Mouse (Mus musculus) heart, adult 2 months (tissue): ENCODE data around the gene Rora. TPM values are rescaled to one million over a fixed set of nuclear protein-coding genes. Genes with fewer than 3 reads are reported as not detected.

Experiments
- DNase-seq, 2 experiments: peaks; one replicate each; pipeline ENCODE4 v3.0.0; 2021
- H3K27ac ChIP-seq: fragments of 200-600 bp; 2 replicates; pipeline ENCODE4 v1.8.1; 2022
- H3K27me3 ChIP-seq: fragments of 200-500 bp; 2 replicates; pipeline ENCODE4 v1.6.1; 2012; ENCODE audit warnings: mild to moderate bottlenecking, low read length, inconsistent platforms, mixed read lengths; ENCODE audit not compliant: control insufficient read depth, insufficient read depth
- H3K36me3 ChIP-seq: fragments of 200-500 bp; 2 replicates; pipeline ENCODE4 v1.6.1; 2012; ENCODE audit warnings: low read length, inconsistent platforms; ENCODE audit not compliant: control insufficient read depth, insufficient read depth
- H3K4me1 ChIP-seq: fragments of 200-500 bp; 2 replicates; pipeline ENCODE4 v1.6.1; 2011; ENCODE audit warnings: low read length; ENCODE audit not compliant: control insufficient read depth, insufficient read depth
- H3K4me3 ChIP-seq: fragments of 200-600 bp; 2 replicates; pipeline ENCODE4 v1.8.1; 2022
- H3K79me2 ChIP-seq: fragments of 200-500 bp; replicated peaks from 2 replicates; pipeline ENCODE4 v1.6.1; 2012; ENCODE audit warnings: mild to moderate bottlenecking, inconsistent platforms, low read length, moderate library complexity, mixed read lengths; ENCODE audit not compliant: control insufficient read depth, insufficient read depth
- H3K9ac ChIP-seq: fragments of 200-500 bp; 2 replicates; pipeline ENCODE4 v1.6.1; 2012; ENCODE audit warnings: low read depth, mild to moderate bottlenecking, control low read depth, inconsistent platforms, low read length, mixed read lengths
- CTCF ChIP-seq: fragments of 200-600 bp; IDR thresholded peaks from 2 replicates; pipeline ENCODE4 v1.8.1; 2022; ENCODE audit warnings: antibody characterized with exemption, mild to moderate bottlenecking, moderate library complexity
- EP300 ChIP-seq: fragments of 200-500 bp; IDR thresholded peaks from 2 replicates; pipeline ENCODE4 v1.6.1; 2011; ENCODE audit warnings: low read depth, low read length, control low read depth; ENCODE audit not compliant: insufficient read depth
- POLR2A ChIP-seq: fragments of 200-500 bp; IDR thresholded peaks from 2 replicates; pipeline ENCODE4 v1.6.1; 2011; ENCODE audit warnings: mild to moderate bottlenecking, low read depth, low read length, control low read depth; ENCODE audit not compliant: insufficient read depth
- WGBS: fragments of 180-500 bp; shearing (Covaris S2); methylation state at CpG from one replicate; pipeline ENCODE4 v1.1.7; 2018; 5-methylcytosine and 5-hydroxymethylcytosine counted together
- intact Hi-C: fragments of 180-260 bp; cut with DNase I; formaldehyde crosslinking; loops from one replicate; pipeline ENCODE4 v1.15.1; 2025
- polyA plus RNA-seq: library from polyadenylated mRNA; depleted of rRNA; stranded (reverse); fragments of >200 nt; gene quantifications from 2 replicates; pipeline ENCODE4 v1.2.3, GENCODE M21; 2012
- total RNA-seq, 2 experiments: library from RNA; stranded (reverse); gene quantifications; 2 replicates each; pipeline ENCODE4 v1.2.3; 2021

Gene Rora
- total and polyA plus RNA-seq, 3 experiments = 6.7 to 28.9 (median 21.6) TPM

DNA sequence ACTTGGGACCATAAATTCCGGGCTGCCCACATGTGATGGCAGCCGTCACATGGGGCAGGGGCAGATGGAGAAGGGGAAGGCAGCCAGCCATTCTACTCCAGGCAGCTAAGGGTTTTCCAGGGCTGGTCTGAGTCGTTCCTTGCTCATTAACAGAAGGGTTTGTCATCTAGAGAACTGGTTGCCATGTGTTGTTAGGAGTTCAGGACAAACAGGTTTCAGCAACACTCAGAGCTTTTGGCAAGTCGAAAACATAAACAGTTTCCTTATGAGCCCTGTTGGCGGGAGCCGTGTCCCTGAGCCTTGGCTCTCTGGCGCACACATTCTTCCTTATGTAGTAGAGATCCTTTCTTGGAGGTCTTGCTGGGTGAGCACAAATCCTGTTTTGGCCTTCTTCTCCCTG lies 611.6 kb downstream of the Rora start:
- no peak for TF ChIP-seq POLR2A
- no peak for TF ChIP-seq EP300
- no peak for TF ChIP-seq CTCF
- peak in 1 of 2 experiments; percentile 18 for DNase-seq
- Histone ChIP-seq H3K36me3 (no peaks in the 10 kb centered on the region), H3K9ac (no peak overlapping the region), H3K27ac (no peak overlapping the region), H3K4me3 (no peak overlapping the region), H3K4me1 (no peaks in the 10 kb centered on the region), H3K27me3 (no peaks in the 10 kb centered on the region), H3K79me2 (no peaks in the 10 kb centered on the region)
- 75% methylated on average over 7 of the region's 7 CpGs for WGBS
- intact Hi-C loops = no loop called here

DNA sequence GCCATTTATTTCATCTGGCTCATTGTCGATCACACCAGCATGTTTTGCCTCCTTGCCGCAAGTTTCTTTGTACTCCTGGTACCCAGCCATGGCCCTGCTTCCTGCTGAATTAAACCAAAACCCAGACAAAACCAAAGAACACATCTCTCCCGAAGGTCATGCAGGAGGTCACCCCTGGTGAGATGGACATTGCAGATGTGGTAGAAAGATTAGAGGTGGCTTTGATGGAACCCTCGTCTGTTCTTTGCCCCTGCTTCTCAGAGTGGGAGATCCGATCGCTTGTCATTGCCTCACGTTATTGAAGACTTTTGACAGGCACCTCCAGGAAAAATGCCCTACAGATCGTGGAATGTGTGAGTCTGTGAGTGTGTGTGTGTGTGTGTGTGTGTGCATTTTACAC lies 616.8 kb downstream of the Rora start:
- Histone ChIP-seq H3K27me3 (no peaks in the 10 kb centered on the region), H3K36me3 (no peaks in the 10 kb centered on the region), H3K4me3 (no peak overlapping the region), H3K27ac (no peak overlapping the region), H3K9ac (no peak overlapping the region), H3K79me2 (no peaks in the 10 kb centered on the region), H3K4me1 (no peaks in the 10 kb centered on the region)
- no peak for DNase-seq
- TF ChIP-seq POLR2A (no peak), EP300 (no peak), CTCF (no peak)
- intact Hi-C loops = no loop called here
- 81% methylated on average over 8 of the region's 8 CpGs for WGBS

DNA sequence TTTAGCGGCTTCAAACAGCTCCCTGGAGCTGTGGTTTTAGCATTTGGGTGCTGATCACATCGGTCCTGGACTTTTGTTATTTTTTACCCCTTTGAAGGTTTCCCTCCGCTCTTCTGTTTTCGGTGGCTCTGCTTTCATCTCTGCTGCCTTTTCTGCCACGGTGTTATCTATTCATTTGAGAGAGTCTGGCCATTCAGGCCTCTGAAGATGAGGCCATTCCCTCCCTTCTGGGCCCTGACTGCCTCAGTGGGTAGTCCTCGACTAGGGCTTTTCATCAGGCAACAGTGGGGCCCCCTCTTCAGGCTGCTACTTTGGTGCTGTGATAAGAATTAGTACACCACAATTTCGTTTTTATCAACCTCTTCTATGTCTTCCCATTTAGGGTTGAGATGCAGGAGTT lies 617.3 kb downstream of the Rora start:
- Histone ChIP-seq H3K27me3 (no peaks in the 10 kb centered on the region), H3K4me3 (no peak overlapping the region), H3K9ac (no peak overlapping the region), H3K4me1 (no peaks in the 10 kb centered on the region), H3K36me3 (no peaks in the 10 kb centered on the region), H3K79me2 (no peaks in the 10 kb centered on the region), H3K27ac (no peak overlapping the region)
- intact Hi-C loops = no loop called here
- no peak for TF ChIP-seq POLR2A
- TF ChIP-seq CTCF = no peak
- TF ChIP-seq EP300 = no peak
- DNase-seq = no peak
- WGBS = 59% methylated on average over 7 of the region's 7 CpGs

DNA sequence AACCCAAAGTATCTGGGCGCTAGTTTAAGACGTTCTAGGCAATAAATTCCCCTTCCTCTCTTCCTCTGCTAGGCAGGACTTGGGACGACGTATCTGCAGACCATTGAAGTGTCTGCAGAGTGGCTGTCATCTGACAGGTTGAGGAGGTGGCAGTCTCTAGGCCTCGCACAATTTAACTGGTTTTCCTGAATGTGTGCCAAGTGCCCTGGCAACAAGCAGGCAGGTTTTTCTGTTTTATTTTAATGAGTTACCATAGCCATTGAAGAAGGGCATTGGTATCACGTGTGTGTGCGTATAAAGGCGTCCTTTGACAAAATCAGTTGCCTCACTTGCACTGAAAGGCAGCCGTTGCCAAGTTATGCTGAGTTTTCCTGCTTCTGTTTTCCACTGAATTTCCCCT lies 619.3 kb downstream of the Rora start:
- Histone ChIP-seq H3K27me3 (no peaks in the 10 kb centered on the region), H3K79me2 (no peaks in the 10 kb centered on the region), H3K27ac (no peak overlapping the region), H3K36me3 (no peaks in the 10 kb centered on the region), H3K9ac (no peak overlapping the region), H3K4me1 (no peaks in the 10 kb centered on the region), H3K4me3 (no peak overlapping the region)
- intact Hi-C loops = no loop called here
- DNase-seq = no peak
- 40% methylated on average over 9 of the region's 9 CpGs for WGBS
- TF ChIP-seq EP300 = no peak

DNA sequence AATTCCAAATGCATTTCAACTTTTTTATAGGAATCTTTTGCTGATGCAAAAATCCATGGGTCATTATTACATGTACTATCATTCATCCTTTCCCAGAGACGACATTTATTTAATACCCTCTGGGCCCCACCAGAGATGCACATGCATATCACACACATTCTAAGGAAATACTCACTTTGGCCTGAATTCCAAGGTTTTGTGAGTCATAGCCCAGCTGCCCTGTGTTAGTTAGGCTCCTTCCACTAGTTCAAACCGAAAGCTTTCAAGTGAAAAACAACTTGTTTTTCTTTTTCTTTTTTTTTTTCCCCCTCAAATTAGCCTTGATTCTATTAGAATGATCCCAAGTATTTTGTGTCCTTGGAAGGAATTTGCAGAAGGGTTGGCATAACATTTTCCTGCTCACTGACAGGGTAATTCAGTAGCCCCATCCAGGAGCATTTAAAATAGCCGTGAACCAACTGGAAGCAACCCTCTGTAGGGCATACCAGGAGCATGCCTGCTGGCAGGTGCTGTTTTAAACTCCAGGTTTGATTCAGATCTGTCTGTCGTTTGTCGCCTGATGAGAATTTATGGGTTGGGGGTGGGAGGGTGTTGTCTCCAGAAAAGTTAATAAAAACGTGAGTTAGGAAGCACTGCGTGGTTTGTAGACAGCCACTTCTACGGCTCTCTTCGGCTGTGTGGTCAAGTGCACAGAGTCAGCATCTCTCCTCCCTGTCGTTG lies 621.3 kb downstream of the Rora start:
- 74% methylated on average over 10 of the region's 10 CpGs for WGBS
- Histone ChIP-seq H3K4me1 (no peaks in the 10 kb centered on the region), H3K9ac (no peak overlapping the region), H3K79me2 (no peaks in the 10 kb centered on the region), H3K27ac (0 out of 2 replicates have a peak overlapping the region, but pooled peaks have one; percentile 7), H3K36me3 (no peaks in the 10 kb centered on the region), H3K27me3 (no peaks in the 10 kb centered on the region), H3K4me3 (no peak overlapping the region)
- no peak for DNase-seq
- no peak for TF ChIP-seq EP300
- no peak for TF ChIP-seq POLR2A
- TF ChIP-seq CTCF = no peak
- intact Hi-C loops = no loop called here

DNA sequence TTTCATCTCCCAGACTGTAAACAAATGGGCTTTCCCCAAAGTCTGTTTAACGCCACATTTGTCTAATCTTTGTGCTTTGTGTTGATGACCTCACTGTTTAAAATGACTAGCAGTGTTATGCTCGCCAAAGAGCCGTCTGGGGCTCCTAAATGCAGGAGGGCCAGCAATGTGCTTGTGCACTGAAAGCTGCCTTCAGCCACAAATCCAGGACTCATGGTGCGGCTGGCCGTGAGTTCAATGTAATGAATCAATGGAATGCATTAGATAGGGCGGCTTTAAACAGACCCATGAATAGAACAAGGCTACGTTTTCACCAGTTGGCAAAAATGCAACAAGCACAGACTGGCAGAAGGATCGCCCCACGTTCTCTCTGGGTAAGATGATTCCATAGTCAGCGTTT lies 623.7 kb downstream of the Rora start:
- no peak for DNase-seq
- no peak overlapping the region for H3K4me3 ChIP-seq
- no peak overlapping the region for H3K27ac ChIP-seq
- intact Hi-C loops = no loop called here
- WGBS = 73% methylated on average over 10 of the region's 10 CpGs
- H3K36me3 ChIP-seq = no peaks in the 10 kb centered on the region
- H3K79me2 ChIP-seq = no peaks in the 10 kb centered on the region
- no peaks in the 10 kb centered on the region for H3K4me1 ChIP-seq
- H3K27me3 ChIP-seq = no peaks in the 10 kb centered on the region
- H3K9ac ChIP-seq = no peak overlapping the region
- no peak for TF ChIP-seq POLR2A
- no peak for TF ChIP-seq EP300
- no peak for TF ChIP-seq CTCF
